Mouse (Mus musculus) kidney, adult 18-20 months (tissue): ENCODE measurements around the gene Kdr.
"Not testable (repeated sequence)": the region's sequence is repeated elsewhere in the genome, so short reads cannot be mapped to it uniquely, and the experiment has no call there.

ENCODE experiments used
- DNase-seq: peaks from one replicate; pipeline ENCODE4 v3.0.0; 2021

Gene Kdr

DNA sequence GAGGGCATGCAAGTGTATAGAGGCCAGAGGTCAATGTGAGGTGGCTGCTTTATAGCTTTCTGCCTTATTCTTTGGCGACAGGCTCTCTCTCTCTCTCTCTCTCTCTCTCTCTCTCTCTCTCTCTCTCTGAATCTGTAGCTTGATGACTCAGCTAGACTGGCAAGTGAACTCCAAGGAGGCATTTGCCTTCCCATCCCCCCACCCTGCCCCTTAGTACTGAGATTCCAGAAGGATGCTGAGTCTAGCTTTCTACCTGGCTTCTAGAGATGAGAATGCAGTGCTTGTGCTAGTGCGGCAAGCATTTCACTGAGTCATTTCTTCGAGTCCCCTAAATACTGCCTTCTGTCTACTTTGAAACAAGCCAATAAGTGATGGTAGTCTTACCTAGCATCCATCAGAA, 21.7 kb downstream of the Kdr start:
- DNase-seq, result no peak

DNA sequence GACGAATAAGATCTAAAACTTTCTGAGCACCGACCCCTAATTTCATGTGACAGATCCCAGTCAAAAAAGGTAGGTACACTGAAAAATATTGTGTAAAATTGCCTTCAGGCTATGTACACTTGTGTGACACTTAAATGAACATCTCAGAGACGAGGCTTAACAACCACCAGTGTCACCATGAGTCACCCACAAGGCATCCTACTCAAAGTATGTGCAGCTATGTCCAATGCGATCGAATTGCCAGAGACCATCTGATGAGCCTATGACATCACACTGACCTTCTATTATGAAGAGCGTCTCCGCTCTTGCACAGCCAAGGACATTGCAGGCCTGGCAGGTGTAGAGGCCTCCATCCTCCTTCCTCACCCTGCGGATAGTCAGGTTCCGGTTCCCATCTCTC, 22.4 kb downstream of the Kdr start:
- no peak for DNase-seq

DNA sequence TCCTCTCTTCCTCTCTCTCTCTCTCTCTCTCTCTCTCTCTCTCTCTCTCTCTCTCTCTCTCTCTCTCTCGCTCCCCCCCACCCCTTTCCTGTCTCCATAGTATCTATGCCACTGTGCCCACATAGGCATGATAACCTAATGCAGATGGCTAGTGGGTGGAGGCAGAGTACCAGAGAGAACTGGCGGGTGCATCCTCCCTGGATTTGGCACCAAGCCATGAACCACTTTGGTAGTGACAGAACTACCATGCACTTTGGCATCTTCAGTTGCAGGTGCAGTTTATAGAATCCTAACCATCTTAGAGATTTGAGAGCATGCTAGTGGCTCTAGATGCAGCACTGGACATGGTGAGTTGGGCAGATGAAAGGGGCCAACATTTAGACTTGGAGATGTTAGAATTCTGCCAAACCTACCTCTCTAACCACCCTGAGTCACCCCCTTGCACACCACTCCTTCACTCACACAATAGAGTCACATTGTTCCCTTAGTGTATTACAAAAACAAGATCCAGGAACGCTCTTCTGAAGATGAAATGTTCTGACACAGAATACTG, 23.4 kb downstream of the Kdr start:
- no peak for DNase-seq

DNA sequence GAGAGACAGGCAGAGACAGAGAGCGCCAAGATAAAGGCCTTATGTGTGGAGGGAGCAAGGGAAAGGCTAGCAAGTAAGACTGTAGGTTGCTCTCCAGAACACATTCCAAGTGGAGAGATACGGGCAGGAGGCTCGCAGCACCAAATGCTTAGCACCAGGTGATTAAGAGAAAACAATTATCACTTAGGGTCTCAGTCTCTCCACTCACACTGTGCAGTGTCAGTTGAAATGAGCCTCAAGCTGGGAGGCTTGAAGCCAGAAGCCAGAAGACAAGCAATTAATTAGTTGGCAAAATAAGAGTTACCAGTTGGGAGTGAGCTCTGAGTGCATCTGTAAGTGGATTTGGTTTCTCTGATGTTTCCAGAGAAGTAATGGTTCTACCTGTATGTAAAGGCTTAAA, 24.0 kb downstream of the Kdr start:
- no peak for DNase-seq

DNA sequence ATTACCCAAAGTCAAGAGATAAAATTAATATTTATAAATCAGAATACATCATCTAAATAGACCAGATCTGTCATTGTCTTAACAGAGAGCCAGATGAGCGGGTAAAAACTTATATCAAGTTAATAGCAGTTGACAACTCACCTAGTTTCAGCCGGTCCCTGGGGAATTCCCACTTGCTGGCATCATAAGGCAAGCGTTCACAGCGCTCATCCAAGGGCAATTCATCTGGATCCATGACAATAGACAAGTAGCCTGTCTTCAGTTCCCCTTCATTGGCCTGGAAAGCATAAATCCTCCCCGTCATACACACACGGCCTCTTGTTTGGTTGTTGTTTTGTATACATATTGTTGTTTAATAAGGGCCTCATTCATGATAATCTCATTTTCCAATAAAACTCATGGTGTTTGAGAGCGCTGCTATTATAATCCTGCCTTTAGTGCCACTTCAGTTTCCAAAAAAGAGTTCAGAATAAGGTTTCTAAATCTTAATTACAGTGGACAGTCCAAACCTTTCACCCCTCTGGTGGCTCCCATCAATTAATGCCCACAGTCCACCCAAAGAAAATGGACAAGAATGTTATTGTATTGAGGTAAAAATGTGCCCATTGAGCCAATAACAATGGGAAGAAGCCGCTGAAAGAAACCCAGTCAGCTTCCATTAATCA, 26.0 kb downstream of the Kdr start:
- no peak for DNase-seq

DNA sequence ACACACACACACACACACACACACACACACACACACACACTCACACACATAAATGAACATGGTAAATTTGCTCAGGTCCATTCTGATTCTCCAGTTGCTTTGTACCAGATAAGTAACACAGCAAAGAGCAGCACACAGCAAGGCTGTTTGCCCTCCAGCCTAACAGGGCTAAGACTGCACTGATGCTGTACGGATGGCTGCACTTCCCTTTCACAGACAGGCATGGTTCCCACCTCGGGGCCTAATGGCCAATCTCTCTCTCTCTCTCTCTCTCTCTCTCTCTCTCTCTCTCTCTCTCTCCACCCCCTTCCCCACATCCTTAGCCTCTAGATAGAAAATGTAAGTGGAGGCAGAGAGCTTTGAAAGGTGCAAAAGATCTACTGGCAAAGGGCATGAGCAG, 27.4 kb downstream of the Kdr start:
- DNase-seq, result no peak

DNA sequence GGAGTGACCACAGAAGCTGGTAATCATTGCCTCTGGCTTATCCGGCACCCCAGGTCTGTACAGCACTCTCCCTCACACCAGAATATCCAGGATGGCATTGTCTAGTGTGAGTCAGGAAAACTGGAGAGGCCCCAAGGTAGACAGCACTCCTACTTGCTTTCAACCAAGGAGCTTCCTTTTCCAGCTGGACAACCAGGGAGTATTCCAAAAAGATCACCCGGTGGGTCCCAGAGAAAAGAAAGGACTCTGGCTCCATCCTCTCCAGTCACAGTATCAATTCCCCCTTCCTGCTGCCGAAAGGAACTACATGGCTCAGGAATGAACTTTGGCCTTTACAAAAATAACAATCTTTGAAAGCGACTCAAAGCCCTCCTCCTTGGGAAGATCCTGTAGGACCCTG, 32.9 kb downstream of the Kdr start:
- no peak for DNase-seq

DNA sequence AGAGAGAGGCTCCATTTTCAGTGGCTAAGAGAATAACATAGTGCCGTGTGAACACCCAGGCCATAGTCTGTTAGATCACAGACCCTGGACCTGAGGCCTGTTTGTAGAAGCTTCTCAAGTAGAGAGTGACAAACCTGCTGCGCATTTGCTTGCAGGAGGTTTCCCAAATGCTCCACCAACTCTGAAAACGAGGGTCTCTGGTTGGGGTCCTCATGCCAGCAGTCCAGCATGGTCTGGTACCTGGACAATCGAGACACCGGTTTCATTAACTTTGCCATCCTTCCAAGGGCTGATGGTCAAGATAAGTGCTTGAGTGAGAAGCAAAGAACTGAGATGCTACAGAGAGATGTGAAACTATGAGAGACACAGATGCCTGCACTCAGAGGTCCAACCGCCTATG, 35.0 kb downstream of the Kdr start:
- no peak for DNase-seq

DNA sequence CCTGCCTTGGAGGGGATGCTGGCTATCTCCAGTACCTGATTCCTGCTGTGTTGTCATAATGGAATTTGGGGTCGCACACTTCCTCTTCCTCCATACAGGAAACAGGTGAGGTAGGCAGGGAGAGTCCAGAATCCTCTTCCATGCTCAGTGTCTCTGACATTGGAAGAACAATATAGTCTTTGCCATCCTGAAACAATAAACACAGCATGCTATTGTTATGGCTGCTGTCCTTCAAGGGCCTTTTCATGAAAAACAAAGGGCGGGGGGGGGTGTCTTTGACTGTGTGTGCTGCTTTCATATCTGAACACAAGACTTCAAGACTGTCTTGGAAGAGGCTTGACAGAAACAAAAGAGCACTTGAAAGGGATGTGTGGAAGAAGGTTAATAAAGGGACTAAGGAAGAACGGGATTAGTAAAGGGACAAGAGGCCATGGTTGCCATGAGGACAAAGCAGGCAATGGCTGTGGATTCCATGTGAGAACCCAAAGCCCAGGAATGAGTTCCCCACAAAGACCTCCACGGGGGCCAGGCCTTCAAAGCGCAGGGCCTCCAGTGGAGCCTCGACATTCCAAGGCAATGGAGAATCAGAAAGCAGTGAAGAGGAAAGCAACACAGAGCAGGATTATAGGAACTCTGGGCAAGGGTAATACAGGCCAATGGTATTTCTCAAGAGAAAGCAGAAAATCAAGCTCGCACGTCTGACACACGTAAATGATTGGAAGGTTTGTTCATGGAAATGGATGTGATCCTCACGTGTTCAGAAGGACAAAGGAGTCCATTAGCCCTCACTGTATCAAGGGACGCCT, 36.3 kb downstream of the Kdr start:
- no peak for DNase-seq

DNA sequence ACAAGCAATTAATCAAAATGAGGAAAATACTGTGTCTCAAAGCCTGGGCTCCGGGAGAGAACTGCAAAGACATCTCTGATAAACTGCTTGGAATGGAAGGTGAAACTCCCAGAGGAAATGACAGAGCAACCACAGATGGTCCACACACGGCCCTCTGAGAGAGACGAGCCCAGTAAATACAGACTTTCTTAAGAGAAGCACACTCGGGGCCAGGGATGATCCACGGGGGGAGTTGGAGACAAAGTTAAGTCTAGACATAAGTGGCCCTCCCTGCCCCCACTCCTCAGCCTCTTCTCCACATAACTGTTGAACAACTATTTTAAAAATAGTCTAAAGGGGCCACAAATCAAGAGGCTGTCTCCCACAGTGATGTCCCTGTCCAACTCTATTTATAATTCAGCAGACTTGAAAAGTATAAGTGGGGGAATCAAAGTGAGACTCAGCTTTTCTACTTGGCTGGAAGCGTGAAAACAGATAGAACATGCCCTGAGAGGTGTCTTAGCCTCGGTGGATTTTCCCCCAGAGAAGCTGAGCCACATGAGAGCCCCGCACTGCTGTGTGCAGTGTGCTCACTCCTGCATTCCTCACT, 39.0 kb downstream of the Kdr start:
- DNase-seq, result no peak

DNA sequence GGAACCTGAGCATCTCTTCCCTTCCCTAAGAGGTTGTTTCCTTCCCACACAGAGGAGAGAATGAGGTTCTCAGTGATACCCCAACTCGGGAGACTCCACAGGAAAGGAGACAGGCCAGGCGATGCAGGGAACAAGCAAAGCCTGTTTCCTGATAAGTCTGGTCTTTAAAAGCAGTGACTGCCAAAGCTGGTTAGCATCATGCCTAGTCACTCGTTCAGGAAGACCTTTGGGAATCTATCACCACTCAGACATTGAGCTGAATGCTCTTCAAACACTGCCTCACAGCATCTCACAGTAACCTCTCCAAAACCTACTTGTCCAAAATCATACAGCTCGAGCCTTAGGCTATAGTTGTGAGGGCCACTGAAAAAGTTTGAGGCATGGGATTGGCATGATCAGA, 40.2 kb downstream of the Kdr start:
- DNase-seq, result no peak

DNA sequence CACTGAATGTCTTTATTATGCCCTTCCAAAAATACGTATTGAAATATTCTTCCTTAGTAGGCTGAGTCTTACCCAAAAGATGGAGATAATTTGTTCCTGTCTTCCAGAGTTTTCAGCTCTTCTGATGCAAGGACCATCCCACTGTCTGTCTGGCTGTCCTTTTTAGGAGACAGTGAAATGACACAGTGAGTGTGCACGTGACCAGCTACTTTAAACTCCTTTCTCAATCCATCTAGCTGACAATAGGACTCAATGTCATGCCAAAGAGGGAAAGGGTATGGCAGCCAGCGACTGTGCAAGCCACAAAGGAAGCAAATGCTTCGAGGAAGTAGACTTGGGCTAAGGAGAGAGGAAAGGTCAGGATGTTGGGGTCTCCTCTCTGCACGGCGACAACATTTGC, 42.0 kb downstream of the Kdr start:
- DNase-seq, result no peak

DNA sequence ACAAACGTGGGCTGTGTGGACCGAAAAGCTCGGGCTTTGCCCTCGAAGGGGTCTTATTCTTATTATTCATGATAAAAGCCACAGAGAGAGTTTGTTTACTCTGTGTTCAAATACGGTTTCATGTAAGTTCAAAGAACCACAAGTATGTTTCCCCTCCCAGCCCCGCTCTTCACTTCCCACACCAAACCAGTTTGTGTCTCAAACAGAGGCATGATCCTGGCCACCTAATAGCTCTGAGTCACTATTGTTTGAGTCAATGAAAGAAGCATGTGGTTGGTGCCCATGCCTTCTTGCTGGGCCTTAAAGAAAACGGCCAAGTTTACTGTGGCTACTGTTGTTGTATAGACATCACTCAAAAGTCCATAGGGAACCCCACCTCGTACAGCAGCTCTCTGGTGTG, 43.0 kb downstream of the Kdr start:
- DNase-seq, result no peak

DNA sequence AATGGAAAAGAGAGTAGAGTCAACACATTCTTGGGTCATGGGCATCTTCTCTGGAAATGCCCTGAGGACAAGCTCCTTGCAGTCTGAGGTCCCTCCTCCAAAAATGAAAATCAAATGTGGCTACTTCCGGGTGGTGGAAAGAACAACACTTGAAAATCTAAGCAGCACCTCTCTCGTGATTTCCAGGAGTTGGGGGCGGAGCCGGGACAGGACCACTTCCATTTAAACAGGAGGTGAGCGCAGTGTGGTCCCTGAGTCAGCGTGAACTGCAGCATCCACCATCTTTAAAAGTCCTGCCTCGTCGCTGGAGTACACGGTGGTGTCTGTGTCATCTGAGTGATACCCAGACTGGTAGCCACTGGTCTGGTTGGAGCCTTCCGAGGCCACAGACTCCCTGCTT, 44.1 kb downstream of the Kdr start:
- no peak for DNase-seq

DNA sequence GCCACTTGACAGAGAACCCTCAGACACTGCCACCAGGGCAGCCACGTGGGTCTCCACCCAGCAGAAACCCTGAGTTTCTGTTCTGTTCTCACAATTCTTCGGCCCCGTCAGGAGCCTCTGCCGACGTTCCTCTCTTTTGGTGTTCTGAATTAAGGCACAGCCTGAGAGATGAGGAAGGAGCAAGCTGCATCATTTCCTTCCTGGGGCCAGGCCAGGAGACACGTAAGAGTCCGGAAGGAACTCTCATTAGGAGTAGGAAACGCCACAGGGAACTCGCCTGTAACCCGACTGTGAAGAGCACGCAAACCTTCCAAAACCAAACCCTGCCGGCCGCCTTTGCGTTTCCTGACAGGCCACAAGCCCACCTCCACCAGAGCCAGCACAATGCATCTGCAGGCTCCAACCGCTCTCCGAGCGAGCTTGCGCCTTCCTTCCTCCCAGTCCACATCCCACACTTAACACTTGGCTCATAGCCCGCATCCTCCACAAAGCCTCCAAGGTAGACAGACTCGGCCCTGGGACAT, 44.7 kb downstream of the Kdr start:
- DNase-seq, result peak; percentile 82

DNA sequence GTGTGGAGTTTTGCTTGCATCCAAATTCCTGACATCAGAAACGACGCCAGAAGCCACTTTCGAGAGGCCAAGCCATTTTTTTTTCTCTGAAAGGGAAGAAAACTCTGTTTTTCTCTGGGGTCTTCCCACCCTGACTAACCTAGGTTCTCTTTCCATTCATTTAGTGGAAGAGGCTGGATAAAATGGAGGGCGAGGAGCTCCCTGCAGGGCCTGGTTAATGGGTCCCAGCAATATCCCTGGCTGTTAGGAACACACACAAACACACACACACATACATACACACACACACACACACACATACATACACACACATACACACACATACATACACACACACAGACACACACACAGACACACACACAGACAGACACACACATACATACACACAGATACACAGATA, 46.8 kb downstream of the Kdr start:
- not testable (repeated sequence) for DNase-seq

DNA sequence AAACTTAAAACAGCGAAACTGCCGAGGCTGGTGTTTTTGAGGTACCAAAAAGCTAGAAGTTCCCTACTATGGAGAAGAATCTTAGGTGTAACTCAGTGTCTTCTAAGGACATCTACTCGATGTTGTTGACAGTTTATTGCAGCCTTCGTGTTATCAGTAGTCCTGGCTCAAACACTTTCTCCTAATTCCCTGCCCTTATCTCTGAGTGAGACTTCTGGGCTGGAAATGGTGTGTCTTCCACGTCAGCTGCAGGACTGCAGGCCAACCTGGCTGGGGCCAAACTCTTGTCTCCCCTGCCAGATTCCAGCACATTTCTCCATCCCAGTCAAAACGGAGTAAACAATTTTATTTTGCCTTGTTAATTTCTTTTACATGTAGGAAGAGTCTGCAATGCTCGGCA, 48.3 kb downstream of the Kdr start:
- DNase-seq, result no peak

DNA sequence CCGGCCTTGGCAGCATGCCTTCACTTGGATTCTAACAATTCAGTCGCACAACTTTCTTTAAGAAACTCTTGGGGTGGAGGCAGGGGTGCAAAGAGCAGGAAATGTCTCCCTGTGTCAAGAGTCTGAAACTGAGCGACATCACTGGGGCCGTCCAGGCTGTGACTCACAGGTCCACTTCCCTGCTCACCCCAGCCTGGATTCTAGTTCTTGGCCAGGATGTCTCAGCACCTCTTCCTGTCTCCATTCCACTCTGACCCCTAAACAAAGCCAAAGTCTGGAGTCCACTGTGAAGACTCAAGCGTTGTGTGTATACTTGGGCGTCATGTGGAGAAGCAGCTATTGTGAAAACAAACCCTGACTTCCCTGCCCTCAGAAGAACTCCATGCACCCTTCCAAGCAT, 55.6 kb downstream of the Kdr start:
- peak; percentile 27 for DNase-seq

DNA sequence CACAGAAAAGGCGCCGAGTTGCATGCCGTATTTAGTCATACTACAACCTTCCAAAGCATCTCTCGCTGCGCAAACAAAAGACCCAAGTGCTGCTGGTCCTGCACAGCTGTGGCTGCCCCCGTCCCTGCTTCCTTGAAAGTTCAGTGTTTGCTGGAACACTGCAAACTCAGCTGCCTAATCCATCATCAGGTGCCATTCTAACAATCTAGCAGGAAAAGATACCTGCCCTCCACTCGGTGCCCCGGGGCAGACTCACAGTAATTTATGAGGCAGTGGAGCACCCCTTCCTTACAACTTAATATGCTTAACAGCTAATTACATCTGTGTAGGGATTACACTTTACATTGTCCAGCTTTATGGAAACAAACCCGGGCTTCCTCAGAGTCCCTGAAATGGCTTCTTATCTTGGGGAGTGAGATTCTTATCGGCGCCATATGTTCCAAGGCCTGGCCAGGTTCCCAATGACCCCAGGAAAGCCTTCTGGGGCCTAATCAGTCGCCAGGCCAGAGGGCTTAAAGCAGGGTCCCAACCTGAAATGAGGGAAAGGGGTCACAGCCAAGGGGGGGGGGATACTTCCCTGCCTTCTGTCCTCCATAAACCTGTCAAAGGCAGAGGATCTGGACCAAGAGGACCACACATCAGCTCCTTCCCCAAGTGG, 56.4 kb downstream of the Kdr start:
- no peak for DNase-seq

DNA sequence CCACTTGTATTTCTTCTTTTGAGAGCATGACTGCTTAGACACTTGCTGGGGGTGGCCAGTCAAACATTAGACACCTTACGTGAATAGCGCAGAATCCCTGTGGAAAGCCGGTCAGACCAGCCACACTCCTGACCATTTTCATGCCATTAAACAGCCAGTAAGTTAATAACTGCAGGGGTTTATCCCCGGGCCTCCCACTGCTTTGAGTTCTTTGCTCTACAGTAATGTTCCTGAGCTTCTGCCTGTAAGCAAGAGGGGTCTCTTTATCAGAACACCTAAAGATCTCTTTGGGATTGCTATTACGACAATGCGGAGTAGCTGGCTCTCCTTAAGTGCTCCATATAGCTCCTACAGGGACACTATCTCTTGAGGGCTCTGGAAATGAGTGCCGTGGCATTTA, 58.7 kb downstream of the Kdr start:
- DNase-seq, result no peak

DNA sequence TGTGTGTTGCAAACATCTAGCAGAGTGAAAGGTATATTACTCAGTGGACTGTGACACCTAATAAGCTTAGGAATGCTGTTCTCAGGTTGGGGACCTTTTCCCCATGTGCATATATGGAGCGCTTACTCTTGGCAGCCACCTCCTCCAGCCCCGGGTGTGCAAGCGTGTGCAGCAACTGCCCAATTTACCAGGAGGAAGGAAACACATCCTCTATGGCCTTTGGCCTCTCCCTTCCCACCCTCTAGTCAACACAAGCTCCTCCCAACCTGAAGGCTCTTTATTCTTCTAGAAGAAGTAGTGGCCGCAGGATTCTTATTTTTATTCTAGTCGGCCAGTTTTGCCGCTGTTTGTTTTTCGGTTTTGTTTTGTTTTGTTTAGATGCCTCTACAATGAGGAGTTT, 60.1 kb downstream of the Kdr start:
- DNase-seq, result no peak

DNA sequence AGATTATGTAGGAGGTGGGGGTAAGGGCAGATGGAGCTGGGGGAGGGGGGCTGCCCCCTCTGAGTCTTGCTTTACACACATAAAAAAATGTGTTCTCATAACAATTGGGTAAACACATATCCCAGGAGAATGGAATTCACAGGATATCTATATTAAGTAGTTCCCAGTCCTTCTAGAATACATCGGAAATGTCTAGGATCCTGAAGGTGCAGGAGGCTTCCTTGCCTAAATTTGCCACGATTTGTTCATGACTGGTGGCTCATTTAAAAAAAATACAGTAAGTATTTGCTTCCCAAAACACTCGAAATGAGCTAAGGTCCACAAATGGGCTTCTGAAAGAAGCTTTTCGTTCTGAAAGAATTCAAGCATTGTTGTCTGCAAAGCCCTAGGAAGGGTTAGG, 61.0 kb downstream of the Kdr start:
- no peak for DNase-seq

DNA sequence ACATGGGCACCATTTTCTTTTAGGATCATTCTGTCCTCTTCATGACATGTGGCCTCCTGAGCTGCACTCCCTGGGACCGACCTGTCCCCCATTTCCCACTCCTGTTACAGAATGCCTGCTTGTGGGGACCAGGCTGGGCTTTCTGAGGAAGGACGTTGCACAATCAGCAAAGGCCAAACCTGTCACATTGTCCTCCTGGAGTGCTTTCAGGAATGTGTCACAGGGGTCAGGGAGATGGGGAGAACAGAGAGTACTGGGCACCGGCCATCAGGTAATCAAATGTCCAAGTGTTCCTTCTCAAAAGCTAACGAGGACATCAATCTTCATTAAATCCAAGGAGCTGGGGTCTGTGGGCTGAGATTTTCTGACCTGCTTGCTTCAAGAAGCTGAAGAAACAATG, 72.2 kb downstream of the Kdr start:
- peak; percentile 40 for DNase-seq
